Mouse (Mus musculus) midbrain, embryonic 13.5 days (tissue): ENCODE data around the gene Tmprss6. TPM values are rescaled to one million over a fixed set of nuclear protein-coding genes. Genes with fewer than 3 reads are reported as not detected.
A peak's percentile ranks its signal among the peaks of the same experiment; 100 is the strongest.

Experiments
- ATAC-seq: fragments of 200-750 bp; cut with Nextera tagmentation; 2 replicates; pipeline ENCODE4 v1.8.0; 2017; ENCODE audit warnings: mild to moderate bottlenecking, moderate TSS enrichment, moderate library complexity
- H3K27ac ChIP-seq: fragments of 300-500 bp; sonication (generic); 2 replicates; pipeline ENCODE4 v1.5.1; 2015; ENCODE audit warnings: inconsistent platforms, mild to moderate bottlenecking, moderate library complexity
- H3K27me3 ChIP-seq: fragments of 300-500 bp; sonication (generic); 2 replicates; pipeline ENCODE4 v1.6.1; 2015; ENCODE audit warnings: mild to moderate bottlenecking, inconsistent platforms
- H3K36me3 ChIP-seq: fragments of 300-500 bp; sonication (generic); 2 replicates; pipeline ENCODE4 v1.6.1; 2015; ENCODE audit warnings: mild to moderate bottlenecking, inconsistent platforms
- H3K4me1 ChIP-seq: fragments of 300-500 bp; sonication (generic); replicated peaks from 2 replicates; pipeline ENCODE4 v1.6.1; 2015; ENCODE audit warnings: inconsistent platforms
- H3K4me2 ChIP-seq: fragments of 300-500 bp; sonication (generic); replicated peaks from 2 replicates; pipeline ENCODE4 v1.6.1; 2015; ENCODE audit warnings: moderate library complexity, mild to moderate bottlenecking, inconsistent platforms
- H3K4me3 ChIP-seq: fragments of 300-500 bp; sonication (generic); replicated peaks from 2 replicates; pipeline ENCODE4 v1.5.1; 2015; ENCODE audit warnings: mild to moderate bottlenecking, inconsistent platforms
- H3K9ac ChIP-seq: fragments of 300-500 bp; sonication (generic); replicated peaks from 2 replicates; pipeline ENCODE4 v1.6.1; 2015; ENCODE audit warnings: mild to moderate bottlenecking, inconsistent platforms
- H3K9me3 ChIP-seq: fragments of 300-500 bp; sonication (generic); 2 replicates; pipeline ENCODE4 v1.6.1; 2016; ENCODE audit warnings: mild to moderate bottlenecking, inconsistent platforms
- WGBS: fragments of 180-500 bp; shearing (Covaris S2); methylation state at CpG from one replicate; pipeline ENCODE4 v1.1.7; 2015; 5-methylcytosine and 5-hydroxymethylcytosine counted together
- polyA plus RNA-seq: library from polyadenylated mRNA; unstranded; fragments of >200 nt; fragmentation: Nextera tagmentation; extraction: Ambion mirVana; gene quantifications from 2 replicates; pipeline ENCODE4 v1.2.1, GENCODE M21; 2015

Tmprss6 gene
- 0.16 TPM in 1 of 2 replicates, not detected in the other for polyA plus RNA-seq

DNA sequence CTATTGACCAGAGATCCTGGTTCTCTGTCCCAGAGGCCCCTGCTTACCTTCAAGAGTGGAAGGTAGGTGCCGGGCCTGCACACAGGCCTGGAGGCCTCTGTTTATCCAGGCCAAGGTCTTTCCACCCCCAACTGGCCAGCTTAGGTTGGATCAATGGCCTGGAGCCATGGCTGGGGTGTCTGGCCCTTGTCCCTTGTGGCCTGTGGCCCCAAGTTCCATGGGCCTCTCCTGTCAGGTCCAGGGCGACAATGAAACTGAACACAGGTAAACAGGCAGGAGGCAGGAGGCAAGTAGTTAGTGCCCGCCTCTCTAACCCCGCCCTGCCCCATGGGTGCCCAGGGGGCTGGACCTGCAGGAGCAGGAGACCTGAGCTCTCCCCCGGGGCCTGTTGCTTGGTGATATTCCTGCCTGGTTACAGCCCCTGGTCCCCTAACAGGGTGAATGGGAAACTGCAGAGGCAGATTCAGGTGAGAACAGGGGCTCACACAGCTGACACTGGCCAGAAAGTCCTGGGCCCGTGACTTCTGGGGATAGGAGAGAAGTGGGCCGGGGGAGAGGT lies at the start of gene Tmprss6:
TSS of gene Tmprss6 (minus strand) at position 256 of the 559 bp plus-strand sequence.
- Histone ChIP-seq H3K4me2 (no peak within 1 kb of the TSS), H3K4me3 (no peak within 1 kb of the TSS), H3K4me1 (no peaks in the 10 kb centered on the region), H3K27ac (no peak within 1 kb of the TSS), H3K9ac (no peak within 1 kb of the TSS), H3K36me3 (no peaks in the 10 kb centered on the region), H3K27me3 (no peaks in the 10 kb centered on the region), H3K9me3 (no peaks in the 10 kb centered on the region)
- no peak for ATAC-seq
- 89% methylated on average over 7 of the region's 7 CpGs for WGBS

- Histone ChIP-seq H3K27me3 (no peaks in the 10 kb centered on the region), H3K9me3 (no peaks in the 10 kb centered on the region), H3K36me3 (no peaks in the 10 kb centered on the region), H3K27ac (no peak overlapping the region), H3K9ac (no peak overlapping the region), H3K4me1 (peaks cover 4% of the 10 kb centered on the region; the same call in 1 of the 2 replicates), H3K4me2 (no peak overlapping the region), H3K4me3 (no peak overlapping the region)
- 74% methylated on average over 7 of the region's 7 CpGs for WGBS
- ATAC-seq = no peak
These were observed 49.8 kb upstream of the Tmprss6 start for GRCm38 (mm10) chr15:78518221-78518620.

- Histone ChIP-seq H3K36me3 (no peaks in the 10 kb centered on the region), H3K9ac (no peak overlapping the region), H3K4me2 (no peak overlapping the region), H3K4me1 (peaks cover 4% of the 10 kb centered on the region; the same call in 1 of the 2 replicates), H3K27me3 (no peaks in the 10 kb centered on the region), H3K27ac (no peak overlapping the region), H3K9me3 (no peaks in the 10 kb centered on the region), H3K4me3 (no peak overlapping the region)
- 87% methylated on average over 6 of the region's 6 CpGs for WGBS
- no peak for ATAC-seq
These were observed 47.3 kb upstream of the Tmprss6 start for GRCm38 (mm10) chr15:78515759-78516158.

DNA sequence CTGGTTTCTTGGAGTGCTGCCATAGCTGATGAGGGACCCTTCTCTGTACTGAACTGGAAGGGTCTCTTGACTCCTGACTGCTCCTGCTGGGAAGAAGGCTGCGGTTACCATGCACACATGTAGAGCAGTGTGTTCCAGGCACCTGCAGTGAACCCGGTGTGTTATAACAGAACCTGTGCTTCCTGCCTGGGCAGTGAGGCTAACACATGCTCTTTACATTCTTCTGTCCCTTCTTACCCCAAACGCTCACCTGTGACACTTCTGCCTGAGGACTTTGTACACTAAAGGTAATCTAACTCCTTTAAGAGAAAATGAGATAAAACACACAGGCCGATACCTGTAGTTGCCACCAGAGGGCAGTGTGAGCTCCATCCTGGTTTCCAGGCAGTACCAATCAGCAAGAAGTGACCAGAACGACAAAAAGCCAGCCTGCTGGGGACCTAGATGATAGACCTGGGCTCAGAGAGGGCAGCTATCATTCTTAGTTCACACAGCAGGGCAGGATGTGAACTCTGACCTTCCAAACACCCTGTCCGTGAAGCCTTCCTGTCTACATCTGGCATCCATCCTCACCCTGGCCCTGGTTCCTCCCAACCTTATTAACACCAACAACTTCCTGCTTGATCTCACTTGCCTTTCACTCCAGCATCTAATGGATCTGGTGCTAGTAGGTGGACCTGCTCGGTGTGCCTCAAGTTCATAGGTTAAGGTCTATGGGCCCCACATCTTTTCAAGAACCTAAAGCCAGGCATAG lies 46.1 kb upstream of the Tmprss6 start:
- Histone ChIP-seq H3K27me3 (no peaks in the 10 kb centered on the region), H3K4me2 (no peak overlapping the region), H3K4me1 (peaks cover 13% of the 10 kb centered on the region), H3K4me3 (no peak overlapping the region), H3K9me3 (no peaks in the 10 kb centered on the region), H3K36me3 (no peaks in the 10 kb centered on the region), H3K27ac (no peak overlapping the region), H3K9ac (no peak overlapping the region)
- ATAC-seq = peak; percentile 62; the same call in 1 of the 2 replicates
- 37% methylated on average over 7 of the region's 7 CpGs for WGBS

- H3K36me3 ChIP-seq = no peaks in the 10 kb centered on the region
- H3K27ac ChIP-seq = no peak overlapping the region
- H3K4me3 ChIP-seq = no peak overlapping the region
- H3K27me3 ChIP-seq = no peaks in the 10 kb centered on the region
- 89% methylated on average over 14 of the region's 14 CpGs for WGBS
- H3K9ac ChIP-seq = no peak overlapping the region
- H3K9me3 ChIP-seq = no peaks in the 10 kb centered on the region
- no peak for ATAC-seq
- H3K4me1 ChIP-seq = peaks cover 16% of the 10 kb centered on the region
- H3K4me2 ChIP-seq = no peak overlapping the region
These were observed 44.6 kb upstream of the Tmprss6 start for GRCm38 (mm10) chr15:78513019-78513418.

DNA sequence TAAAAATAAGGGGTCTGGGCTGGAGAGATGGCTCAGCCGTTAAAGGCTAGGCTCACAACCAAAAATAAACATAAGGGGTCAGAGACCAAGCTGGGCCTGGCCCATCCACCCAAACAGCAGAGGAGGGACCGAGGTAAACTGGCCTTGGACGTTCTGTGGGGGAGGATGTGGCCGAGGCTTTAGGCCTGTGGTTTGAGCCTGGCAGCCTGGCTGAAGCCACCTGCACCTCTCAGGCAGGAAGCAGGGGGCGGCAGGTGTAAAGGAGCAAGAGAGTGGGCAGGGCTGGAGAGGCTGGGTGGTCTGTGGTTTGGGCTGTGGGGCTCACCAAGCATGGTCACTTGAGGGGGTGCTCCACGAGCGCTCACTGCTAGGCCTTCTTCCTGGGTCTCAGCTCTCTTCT lies 43.5 kb upstream of the Tmprss6 start:
- no peak for ATAC-seq
- Histone ChIP-seq H3K4me3 (no peak overlapping the region), H3K36me3 (no peaks in the 10 kb centered on the region), H3K4me2 (no peak overlapping the region), H3K9me3 (no peaks in the 10 kb centered on the region), H3K27ac (no peak overlapping the region), H3K9ac (no peak overlapping the region), H3K4me1 (peaks cover 16% of the 10 kb centered on the region), H3K27me3 (no peaks in the 10 kb centered on the region)
- 89% methylated on average over 7 of the region's 7 CpGs for WGBS

DNA sequence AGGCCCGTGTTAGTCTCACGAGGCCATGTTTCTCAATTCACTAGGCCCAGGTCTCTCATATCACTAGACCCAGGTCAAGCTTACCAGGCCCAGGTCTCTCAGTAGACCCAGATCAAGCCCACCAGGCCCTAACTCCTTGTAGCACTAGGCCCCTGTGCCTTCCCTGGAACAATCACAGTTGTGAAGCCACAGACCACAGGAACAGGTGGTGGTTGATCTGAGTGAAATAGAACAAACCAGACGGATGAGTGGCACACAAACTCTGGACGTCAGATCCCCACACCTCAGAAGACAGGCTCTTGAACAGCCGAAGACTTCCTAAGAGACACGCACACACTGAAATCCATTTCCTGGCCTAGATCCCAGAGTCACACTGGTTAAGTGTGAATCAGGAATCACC lies 42.3 kb upstream of the Tmprss6 start:
- no peak overlapping the region for H3K9ac ChIP-seq
- no peak for ATAC-seq
- no peak overlapping the region for H3K4me2 ChIP-seq
- no peaks in the 10 kb centered on the region for H3K9me3 ChIP-seq
- no peaks in the 10 kb centered on the region for H3K36me3 ChIP-seq
- no peaks in the 10 kb centered on the region for H3K27me3 ChIP-seq
- H3K27ac ChIP-seq = no peak overlapping the region
- no peak overlapping the region for H3K4me3 ChIP-seq
- H3K4me1 ChIP-seq = peaks cover 16% of the 10 kb centered on the region
- WGBS = 95% methylated on average over 6 of the region's 6 CpGs

GRCm38 (mm10) chr15:78510121-78510576 lies 41.7 kb upstream of the Tmprss6 start:
- 57% methylated on average over 8 of the region's 8 CpGs for WGBS

DNA sequence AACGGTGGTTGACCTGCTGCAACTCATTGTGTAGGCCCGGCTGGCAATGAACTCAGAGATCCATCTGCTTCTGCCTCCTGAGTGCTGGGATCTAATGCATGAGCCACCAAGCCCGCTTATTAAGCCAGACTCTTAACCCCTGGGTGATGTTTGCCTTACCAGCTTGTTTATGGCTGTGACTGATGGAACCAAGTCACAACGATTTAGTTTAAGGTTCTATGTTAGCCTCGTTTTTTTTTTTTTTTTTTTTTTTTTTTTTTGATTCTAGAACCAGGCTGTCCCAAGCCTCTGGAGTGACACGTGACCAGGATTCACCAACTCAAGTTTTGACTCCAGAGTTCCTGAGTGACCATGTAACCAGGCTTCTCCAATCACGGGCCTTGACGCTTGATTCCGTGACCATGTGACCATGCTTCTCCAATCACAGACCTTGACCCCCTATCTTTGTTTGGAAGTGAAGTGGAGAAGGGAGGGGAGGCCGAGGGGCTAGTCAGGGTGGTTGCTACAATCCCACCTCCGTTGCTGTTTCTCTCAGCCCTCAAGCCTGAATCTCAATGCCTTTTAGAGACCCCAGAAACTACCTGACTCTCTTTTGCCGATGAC lies 41.0 kb upstream of the Tmprss6 start:
- 44% methylated on average over 12 of the region's 12 CpGs for WGBS
- H3K4me2 ChIP-seq = no peak overlapping the region; the same call in 1 of the 2 replicates
- H3K4me1 ChIP-seq = peaks cover 12% of the 10 kb centered on the region
- no peaks in the 10 kb centered on the region for H3K36me3 ChIP-seq
- H3K9me3 ChIP-seq = no peaks in the 10 kb centered on the region
- no peak overlapping the region for H3K4me3 ChIP-seq
- no peak overlapping the region for H3K9ac ChIP-seq
- no peaks in the 10 kb centered on the region for H3K27me3 ChIP-seq
- ATAC-seq = no peak
- H3K27ac ChIP-seq = no peak overlapping the region

More at GRCm38 (mm10) chr15:78510121-78510576, 41.7 kb upstream of the Tmprss6 start:
- no peaks in the 10 kb centered on the region for H3K36me3 ChIP-seq
- peaks cover 16% of the 10 kb centered on the region for H3K4me1 ChIP-seq
- no peak for ATAC-seq
- no peaks in the 10 kb centered on the region for H3K9me3 ChIP-seq
- H3K4me2 ChIP-seq = no peak overlapping the region
- H3K9ac ChIP-seq = 0 out of 2 replicates have a peak overlapping the region, but pooled peaks have one; percentile 19
- no peak overlapping the region for H3K4me3 ChIP-seq
- H3K27ac ChIP-seq = no peak overlapping the region
- H3K27me3 ChIP-seq = no peaks in the 10 kb centered on the region

- Histone ChIP-seq H3K4me2 (no peak overlapping the region), H3K9me3 (no peaks in the 10 kb centered on the region), H3K4me1 (peaks cover 12% of the 10 kb centered on the region), H3K27me3 (no peaks in the 10 kb centered on the region), H3K36me3 (no peaks in the 10 kb centered on the region), H3K9ac (no peak overlapping the region), H3K27ac (no peak overlapping the region), H3K4me3 (no peak overlapping the region)
- ATAC-seq = no peak
- WGBS = 47% methylated on average over 7 of the region's 7 CpGs
These were observed 40.0 kb upstream of the Tmprss6 start for GRCm38 (mm10) chr15:78508443-78508842.

GRCm38 (mm10) chr15:78505541-78505940 lies 37.1 kb upstream of the Tmprss6 start:
- Histone ChIP-seq H3K4me3 (no peak overlapping the region), H3K4me1 (peaks cover 12% of the 10 kb centered on the region), H3K27me3 (no peaks in the 10 kb centered on the region), H3K4me2 (no peak overlapping the region), H3K36me3 (no peaks in the 10 kb centered on the region), H3K9ac (no peak overlapping the region), H3K9me3 (no peaks in the 10 kb centered on the region), H3K27ac (no peak overlapping the region)
- no peak for ATAC-seq
- WGBS = 77% methylated on average over 3 of the region's 3 CpGs

GRCm38 (mm10) chr15:78504816-78505215 lies 36.4 kb upstream of the Tmprss6 start:
- H3K9me3 ChIP-seq = no peaks in the 10 kb centered on the region
- no peak overlapping the region for H3K4me3 ChIP-seq
- H3K9ac ChIP-seq = no peak overlapping the region
- WGBS = 91% methylated on average over 5 of the region's 5 CpGs
- ATAC-seq = no peak
- H3K27me3 ChIP-seq = no peaks in the 10 kb centered on the region
- no peak overlapping the region for H3K4me2 ChIP-seq
- H3K27ac ChIP-seq = no peak overlapping the region
- no peaks in the 10 kb centered on the region for H3K36me3 ChIP-seq
- H3K4me1 ChIP-seq = peaks cover 5% of the 10 kb centered on the region
